Mouse (Mus musculus) hindbrain, postnatal 0 days (tissue): ENCODE data around the gene Gm17304. TPM values are rescaled to one million over a fixed set of nuclear protein-coding genes. Genes with fewer than 3 reads are reported as not detected.

Experiments used
- ATAC-seq: fragments of 200-750 bp; cut with Nextera tagmentation; 2 replicates; pipeline ENCODE4 v1.8.0; 2017; ENCODE audit warnings: mild to moderate bottlenecking, moderate TSS enrichment, moderate library complexity
- DNase-seq: peaks from one replicate; pipeline ENCODE4 v3.0.0-alpha.2; 2015; ENCODE audit warnings: low spot score
- H3K27ac ChIP-seq: fragments of 300-500 bp; sonication (generic); 2 replicates; pipeline ENCODE4 v1.5.1; 2014; ENCODE audit warnings: mild to moderate bottlenecking
- H3K27me3 ChIP-seq: fragments of 300-500 bp; sonication (generic); 2 replicates; pipeline ENCODE4 v1.6.1; 2014; ENCODE audit warnings: low read length, mixed read lengths; ENCODE audit not compliant: insufficient read depth
- H3K36me3 ChIP-seq: fragments of 300-500 bp; sonication (generic); 2 replicates; pipeline ENCODE4 v1.6.1; 2014; ENCODE audit warnings: low read length, mixed read lengths; ENCODE audit not compliant: insufficient read depth
- H3K4me1 ChIP-seq: fragments of 300-500 bp; sonication (generic); 2 replicates; pipeline ENCODE4 v1.6.1; 2014; ENCODE audit warnings: antibody characterized with exemption, low read length, mixed read lengths; ENCODE audit not compliant: insufficient read depth
- H3K4me2 ChIP-seq: fragments of 300-500 bp; sonication (generic); 2 replicates; pipeline ENCODE4 v1.6.1; 2014; ENCODE audit warnings: low read depth, mild to moderate bottlenecking, low read length, moderate library complexity, mixed read lengths
- H3K4me3 ChIP-seq: fragments of 300-500 bp; sonication (generic); 2 replicates; pipeline ENCODE4 v1.5.1; 2014; ENCODE audit warnings: low read length
- H3K9ac ChIP-seq: fragments of 300-500 bp; sonication (generic); replicated peaks from 2 replicates; pipeline ENCODE4 v1.6.1; 2014; ENCODE audit warnings: mild to moderate bottlenecking, low read length, moderate library complexity, mixed read lengths
- H3K9me3 ChIP-seq: fragments of 300-500 bp; sonication (generic); 2 replicates; pipeline ENCODE4 v1.6.1; 2016; ENCODE audit warnings: low read length, mixed read lengths
- CTCF ChIP-seq: IDR thresholded peaks from 2 replicates; pipeline ENCODE4 v1.5.1; 2016; ENCODE audit warnings: antibody characterized with exemption, control low read depth, low read depth
- WGBS: fragments of 180-500 bp; shearing (Covaris S2); extraction: QIAGEN DNeasy Blood & Tissue Kit; methylation state at CpG from one replicate; pipeline ENCODE4 v1.1.7; 2014; 5-methylcytosine and 5-hydroxymethylcytosine counted together
- polyA plus RNA-seq: library from polyadenylated mRNA; unstranded; fragments of >200 nt; fragmentation: Nextera tagmentation; extraction: Ambion mirVana; gene quantifications from 2 replicates; pipeline ENCODE4 v1.2.1, GENCODE M21; 2015
- total RNA-seq: library from RNA; depleted of rRNA; stranded (reverse); fragments of >200 nt; gene quantifications from 2 replicates; pipeline ENCODE4 v1.2.3, GENCODE M21; 2014

Gene Gm17304
- total and polyA plus RNA-seq, 2 experiments from 2014 or later, result not detected

GRCm38 (mm10) chr5:106597472-106597871, 11.4 kb upstream of the Gm17304 start:
- ATAC-seq (no peak), DNase-seq (no peak)
- WGBS, result 93% methylated on average over 2 of the region's 2 CpGs
- H3K27me3 ChIP-seq, result no peaks in the 10 kb centered on the region
- H3K9me3 ChIP-seq, result no peaks in the 10 kb centered on the region
- no peaks in the 10 kb centered on the region for H3K36me3 ChIP-seq
- no peak overlapping the region for H3K27ac ChIP-seq
- TF ChIP-seq CTCF, result no peak
- no peak overlapping the region for H3K9ac ChIP-seq
- no peak overlapping the region for H3K4me2 ChIP-seq
- no peaks in the 10 kb centered on the region for H3K4me1 ChIP-seq
- H3K4me3 ChIP-seq, result no peak overlapping the region

- no peaks in the 10 kb centered on the region for H3K9me3 ChIP-seq
- 49% methylated on average over 8 of the region's 8 CpGs for WGBS
- ATAC-seq, result peak; percentile 10; the same call in 1 of the 2 replicates
- no peaks in the 10 kb centered on the region for H3K27me3 ChIP-seq
- no peak for TF ChIP-seq CTCF
- no peaks in the 10 kb centered on the region for H3K36me3 ChIP-seq
- no peaks in the 10 kb centered on the region for H3K4me1 ChIP-seq
- no peak overlapping the region for H3K4me2 ChIP-seq
- DNase-seq, result peak; percentile 30
- no peak overlapping the region for H3K27ac ChIP-seq
- H3K9ac ChIP-seq, result no peak overlapping the region
- H3K4me3 ChIP-seq, result no peak overlapping the region
Measured at GRCm38 (mm10) chr5:106599482-106599881, 9.4 kb upstream of the Gm17304 start.

GRCm38 (mm10) chr5:106604381-106604780, 4.5 kb upstream of the Gm17304 start:
- H3K4me1 ChIP-seq, result no peaks in the 10 kb centered on the region
- no peak overlapping the region for H3K4me2 ChIP-seq
- no peak for TF ChIP-seq CTCF
- DNase-seq (no peak), ATAC-seq (no peak)
- no peaks in the 10 kb centered on the region for H3K9me3 ChIP-seq
- H3K36me3 ChIP-seq, result no peaks in the 10 kb centered on the region
- no peak overlapping the region for H3K27ac ChIP-seq
- 88% methylated on average over 5 of the region's 5 CpGs for WGBS
- H3K27me3 ChIP-seq, result no peaks in the 10 kb centered on the region
- H3K9ac ChIP-seq, result no peak overlapping the region
- no peak overlapping the region for H3K4me3 ChIP-seq

GRCm38 (mm10) chr5:106605096-106605495, 3.8 kb upstream of the Gm17304 start:
- Histone ChIP-seq H3K9me3 (no peaks in the 10 kb centered on the region), H3K27ac (no peak overlapping the region), H3K27me3 (no peaks in the 10 kb centered on the region), H3K4me3 (no peak overlapping the region), H3K36me3 (no peaks in the 10 kb centered on the region), H3K4me1 (no peaks in the 10 kb centered on the region), H3K9ac (no peak overlapping the region), H3K4me2 (no peak overlapping the region)
- DNase-seq (no peak), ATAC-seq (no peak)
- TF ChIP-seq CTCF, result no peak
- WGBS, result 80% methylated on average over 6 of the region's 6 CpGs

- H3K4me3 ChIP-seq, result no peak overlapping the region
- no peaks in the 10 kb centered on the region for H3K4me1 ChIP-seq
- TF ChIP-seq CTCF, result no peak
- no peak overlapping the region for H3K27ac ChIP-seq
- no peaks in the 10 kb centered on the region for H3K36me3 ChIP-seq
- H3K9me3 ChIP-seq, result no peaks in the 10 kb centered on the region
- no peak for DNase-seq
- H3K27me3 ChIP-seq, result no peaks in the 10 kb centered on the region
- H3K4me2 ChIP-seq, result no peak overlapping the region
- WGBS, result 81% methylated on average over 5 of the region's 5 CpGs
- H3K9ac ChIP-seq, result no peak overlapping the region
- no peak for ATAC-seq
Measured at GRCm38 (mm10) chr5:106607081-106607480, 1.8 kb upstream of the Gm17304 start.

- Histone ChIP-seq H3K36me3 (no peaks in the 10 kb centered on the region), H3K4me1 (no peaks in the 10 kb centered on the region), H3K27me3 (no peaks in the 10 kb centered on the region), H3K9me3 (no peaks in the 10 kb centered on the region), H3K4me2 (no peak overlapping the region), H3K4me3 (no peak overlapping the region), H3K27ac (no peak overlapping the region), H3K9ac (no peak overlapping the region)
- DNase-seq (no peak), ATAC-seq (no peak)
- no peak for TF ChIP-seq CTCF
- WGBS, result 94% methylated on average over 2 of the region's 2 CpGs
Measured at GRCm38 (mm10) chr5:106612151-106612550, 3.3 kb downstream of the Gm17304 start.

GRCm38 (mm10) chr5:106614570-106614969, 5.7 kb downstream of the Gm17304 start:
- no peak for TF ChIP-seq CTCF
- H3K4me2 ChIP-seq, result no peak overlapping the region
- ATAC-seq (no peak), DNase-seq (no peak)
- H3K27ac ChIP-seq, result no peak overlapping the region
- no peaks in the 10 kb centered on the region for H3K27me3 ChIP-seq
- WGBS, result 91% methylated on average over 7 of the region's 7 CpGs
- H3K9ac ChIP-seq, result no peak overlapping the region
- H3K4me1 ChIP-seq, result no peaks in the 10 kb centered on the region
- H3K36me3 ChIP-seq, result no peaks in the 10 kb centered on the region
- H3K4me3 ChIP-seq, result no peak overlapping the region
- no peaks in the 10 kb centered on the region for H3K9me3 ChIP-seq
